Mouse (Mus musculus) cerebellum, adult 2 months (tissue): ENCODE results near the gene Inpp4a.

ENCODE experiments used
- CTCF ChIP-seq: fragments of 200-500 bp; IDR thresholded peaks from 2 replicates; pipeline ENCODE4 v1.5.1; 2011; ENCODE audit warnings: low read depth, mild to moderate bottlenecking, control low read depth, low read length, moderate library complexity, borderline replicate concordance; ENCODE audit not compliant: insufficient read depth
- POLR2A ChIP-seq: fragments of 200-500 bp; IDR thresholded peaks from 2 replicates; pipeline ENCODE4 v1.6.1; 2011; ENCODE audit warnings: low read length, control low read depth, borderline replicate concordance; ENCODE audit not compliant: insufficient read depth

- TF ChIP-seq CTCF: no peak
- no peak for TF ChIP-seq POLR2A
Observed at GRCm38 (mm10) chr1:37336022-37336421, 36.4 kb downstream of the Inpp4a start.
